Mouse (Mus musculus) heart, postnatal 10 days (tissue): ENCODE results near the gene Slc37a4. TPM values are rescaled to one million over a fixed set of nuclear protein-coding genes. Genes with fewer than 3 reads are reported as not detected.
A peak's percentile ranks its signal among the peaks of the same experiment; 100 is the strongest.
"Not testable (repeated sequence)": the region's sequence is repeated elsewhere in the genome, so short reads cannot be mapped to it uniquely, and the experiment has no call there.

Experiments used
- DNase-seq, 2 experiments: peaks; one replicate each; pipeline ENCODE4 v3.0.0; 2021
- intact Hi-C: fragments of 180-260 bp; cut with DNase I; formaldehyde crosslinking; loops from one replicate; pipeline ENCODE4 v1.15.1; 2025
- total RNA-seq, 2 experiments: library from RNA; stranded (reverse); gene quantifications; 2 replicates each; pipeline ENCODE4 v1.2.3; 2021

Gene Slc37a4
- total RNA-seq, result 10 to 100 TPM; 29.2 to 31.6 TPM

GRCm38 (mm10) chr9:44396684-44397411 is at the start of gene Slc37a4:
Gene Slc37a4 (plus strand): TSS chr9:44396852.
- DNase-seq, result peak; percentile 96 to 97
- intact Hi-C loops, result loop anchor here (10.0 kb wide), 1 partner anchor 412 kb away; no protein-coding TSS in a partner anchor

GRCm38 (mm10) chr9:44347166-44347565 is 49.5 kb upstream of the Slc37a4 start:
- DNase-seq, result no peak
- intact Hi-C loops, result no loop called here

DNA sequence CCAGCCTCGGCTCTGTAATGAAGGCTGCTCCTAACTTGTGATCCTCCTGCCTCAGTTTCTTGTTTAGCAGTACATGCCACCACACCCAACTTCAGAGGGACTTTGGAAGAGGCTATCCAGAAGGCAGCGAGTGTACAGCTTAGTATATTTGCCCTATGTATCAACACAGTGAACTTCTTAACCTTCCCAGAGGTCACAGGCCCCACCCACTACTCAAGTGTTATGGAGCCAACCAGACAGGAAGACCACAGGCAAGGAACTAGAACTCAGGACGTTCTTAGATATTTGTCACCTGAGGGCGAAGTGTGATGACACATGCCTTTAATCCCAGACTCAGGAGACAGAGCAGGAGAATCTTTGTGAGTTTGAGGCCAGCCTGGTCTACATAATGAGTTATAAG is 49.0 kb upstream of the Slc37a4 start:
- DNase-seq, result no peak
- intact Hi-C loops, result no loop called here

GRCm38 (mm10) chr9:44348546-44348945 is 48.1 kb upstream of the Slc37a4 start:
- intact Hi-C loops, result no loop called here
- DNase-seq, result no peak

GRCm38 (mm10) chr9:44351396-44351795 is 45.3 kb upstream of the Slc37a4 start:
- DNase-seq, result no peak
- intact Hi-C loops, result no loop called here

DNA sequence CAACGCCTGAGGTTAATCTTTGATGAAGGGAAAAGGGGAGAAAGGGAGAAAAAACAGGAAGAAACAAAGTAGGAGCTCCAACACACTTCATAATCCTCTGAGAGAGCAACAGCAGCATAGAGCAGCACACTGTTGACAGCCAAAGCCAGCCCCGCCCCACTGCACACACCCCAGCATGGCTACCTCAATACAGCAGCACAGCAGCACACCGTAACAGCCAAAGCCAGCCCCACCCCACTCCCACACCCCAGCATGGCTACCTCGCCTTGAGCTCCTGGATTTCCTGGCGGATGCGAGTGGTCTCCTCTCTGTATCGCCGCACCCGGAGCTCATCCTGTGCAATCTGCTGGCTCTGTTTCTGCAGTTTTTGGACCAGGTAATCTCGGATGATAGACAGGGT is 44.3 kb upstream of the Slc37a4 start:
- intact Hi-C loops, result no loop called here
- no peak for DNase-seq

- intact Hi-C loops, result no loop called here
- no peak for DNase-seq
Observed at GRCm38 (mm10) chr9:44353142-44353541, 43.5 kb upstream of the Slc37a4 start.

DNA sequence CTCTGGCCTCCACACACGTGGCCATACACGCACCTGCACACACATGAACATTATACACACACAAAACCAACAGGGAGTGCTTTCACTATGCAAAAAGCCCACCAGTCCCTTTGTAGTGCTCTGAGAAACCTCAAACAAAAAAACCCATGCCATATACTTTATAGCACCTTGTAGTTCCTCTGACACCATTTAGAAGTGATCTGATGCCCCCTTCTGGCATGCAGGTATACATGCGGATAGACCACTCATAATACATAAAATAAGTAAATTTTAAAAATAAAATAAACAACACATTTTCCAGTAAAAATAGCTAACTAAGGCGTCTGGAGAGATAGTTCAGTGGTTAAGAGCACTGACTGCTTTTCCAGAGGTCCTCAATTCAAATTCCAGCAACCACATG is 39.4 kb upstream of the Slc37a4 start:
- intact Hi-C loops, result loop anchor here (1.0 to 5.0 kb wide), 2 partner anchors 65 to 118 kb away; no protein-coding TSS in a partner anchor
- peak; percentile 29 to 47 for DNase-seq

DNA sequence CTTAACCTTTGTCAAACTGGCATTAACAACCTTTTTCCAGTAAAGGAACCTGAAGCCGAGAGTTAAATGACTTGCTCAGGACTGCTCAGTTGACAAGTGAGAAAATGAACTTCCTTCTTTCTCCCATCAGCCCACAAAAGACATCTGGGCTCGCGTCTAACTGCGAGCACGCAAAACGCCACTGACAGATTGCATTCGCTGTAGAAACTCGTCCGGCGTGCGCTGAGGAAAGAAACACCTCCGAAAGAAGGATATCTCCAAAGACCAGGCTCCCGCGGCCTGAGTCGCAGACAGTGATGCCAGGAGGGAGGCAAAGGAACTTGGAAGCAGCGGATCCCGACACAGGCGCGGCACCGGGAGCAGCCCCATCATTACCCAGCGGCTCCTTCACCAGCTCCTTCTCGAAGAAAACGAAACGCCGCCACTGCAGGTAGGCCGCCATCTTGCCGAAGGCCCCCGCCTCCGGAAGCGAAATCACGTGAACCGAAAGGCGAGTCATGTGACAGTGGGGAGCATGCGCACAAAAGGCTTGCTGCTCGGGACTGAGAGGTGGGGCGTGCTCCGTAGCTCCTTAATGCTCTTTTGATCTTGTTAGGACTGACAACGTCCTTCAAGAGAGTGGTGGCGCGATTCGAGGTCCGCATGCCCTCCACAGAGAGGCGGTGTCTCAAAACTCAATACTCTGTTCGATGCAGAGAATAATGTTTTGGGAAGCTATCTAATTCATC is 35.3 kb upstream of the Slc37a4 start, which contains the start of gene Vps11:
TSS of gene Vps11 (minus strand) at position 481 of the 728 bp plus-strand sequence.
- intact Hi-C loops, result no loop called here
- peak; percentile 96 to 97 for DNase-seq

GRCm38 (mm10) chr9:44361931-44362330 is 34.7 kb upstream of the Slc37a4 start:
- DNase-seq, intact Hi-C loops: not testable (repeated sequence)

GRCm38 (mm10) chr9:44364480-44364879 is 32.2 kb upstream of the Slc37a4 start:
- intact Hi-C loops, result no loop called here
- DNase-seq, result no peak

- intact Hi-C loops, result no loop called here
- DNase-seq, result no peak
Observed at GRCm38 (mm10) chr9:44373386-44373785, 23.3 kb upstream of the Slc37a4 start.

DNA sequence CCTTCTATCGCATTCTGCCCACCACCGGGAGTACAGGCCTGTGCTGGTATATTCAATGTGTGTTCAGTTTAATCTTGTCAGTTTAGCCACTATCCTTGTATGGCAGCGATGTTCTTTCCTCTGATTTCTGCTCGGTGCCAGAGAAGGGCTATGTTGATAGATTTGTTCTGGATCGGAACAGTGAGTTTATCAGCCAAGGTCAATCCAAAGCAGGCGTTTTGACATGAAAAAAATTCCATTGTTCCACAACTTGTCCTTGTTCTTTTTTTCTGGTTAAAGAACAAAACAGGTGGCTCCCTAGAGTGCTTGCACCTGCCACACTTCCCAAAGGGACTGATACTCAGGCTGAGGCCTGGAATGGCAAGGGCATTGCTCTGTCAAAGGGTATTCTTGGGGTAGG is 20.5 kb upstream of the Slc37a4 start:
- DNase-seq, result no peak
- intact Hi-C loops, result no loop called here

GRCm38 (mm10) chr9:44377335-44377734 is 19.3 kb upstream of the Slc37a4 start:
- intact Hi-C loops, DNase-seq: not testable (repeated sequence)

DNA sequence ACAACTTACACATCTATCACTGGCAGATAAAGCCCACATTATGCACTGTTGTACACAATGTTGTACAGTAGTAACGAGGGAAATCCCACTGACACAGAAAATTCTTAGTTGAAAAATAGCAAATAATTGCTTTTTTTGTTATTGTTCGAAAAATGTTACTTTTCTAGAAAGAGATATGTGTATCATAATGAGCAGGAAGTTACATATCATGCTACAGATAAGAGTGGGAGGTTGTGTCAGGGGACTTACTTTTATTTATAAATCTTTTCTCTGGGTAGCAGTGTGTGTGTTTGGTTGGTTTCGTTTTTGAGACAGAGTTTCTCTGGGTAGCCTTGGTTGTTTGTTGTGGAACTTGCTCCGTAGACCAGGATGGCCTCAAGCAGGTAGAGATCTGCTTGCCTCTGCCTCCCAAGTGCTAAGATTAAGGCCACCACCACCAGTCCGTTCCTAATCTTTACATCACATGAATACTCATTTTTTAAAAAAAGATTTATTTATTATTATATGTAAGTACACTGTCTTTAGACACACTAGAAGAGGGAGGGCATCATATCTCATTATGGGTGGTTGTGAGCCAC is 18.4 kb upstream of the Slc37a4 start:
- intact Hi-C loops, result no loop called here

GRCm38 (mm10) chr9:44379054-44379834 is 17.4 kb upstream of the Slc37a4 start, which contains the start of gene Hyou1:
Gene Hyou1 (plus strand): TSS chr9:44379490.
- intact Hi-C loops, result no loop called here

More for the DNA sequence above, 18.4 kb upstream of the Slc37a4 start:
- no peak for DNase-seq

DNA sequence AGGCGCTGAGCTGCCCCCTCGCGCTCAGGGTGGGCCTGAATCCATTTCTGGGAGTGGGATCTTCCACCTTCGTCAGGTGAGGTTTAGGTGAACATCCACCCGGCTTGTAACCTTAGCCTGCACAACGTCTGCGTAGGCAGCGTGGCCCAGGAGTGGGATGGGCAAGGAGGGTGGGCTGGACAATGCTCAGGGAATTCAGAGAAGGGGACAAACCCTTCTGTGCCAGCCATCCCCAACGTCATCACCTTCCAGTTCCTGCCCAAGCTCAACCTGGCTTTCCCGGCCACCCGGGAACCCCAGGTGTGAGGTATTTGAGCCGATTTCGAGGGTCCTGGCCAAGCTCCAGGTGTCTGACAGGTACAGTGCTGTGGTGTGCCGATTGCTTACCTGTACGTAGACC is 16.8 kb upstream of the Slc37a4 start:
- no peak for DNase-seq
- intact Hi-C loops, result no loop called here

More at GRCm38 (mm10) chr9:44379054-44379834, 17.4 kb upstream of the Slc37a4 start, which contains the start of gene Hyou1:
- DNase-seq, result peak; percentile 99 to 100

DNA sequence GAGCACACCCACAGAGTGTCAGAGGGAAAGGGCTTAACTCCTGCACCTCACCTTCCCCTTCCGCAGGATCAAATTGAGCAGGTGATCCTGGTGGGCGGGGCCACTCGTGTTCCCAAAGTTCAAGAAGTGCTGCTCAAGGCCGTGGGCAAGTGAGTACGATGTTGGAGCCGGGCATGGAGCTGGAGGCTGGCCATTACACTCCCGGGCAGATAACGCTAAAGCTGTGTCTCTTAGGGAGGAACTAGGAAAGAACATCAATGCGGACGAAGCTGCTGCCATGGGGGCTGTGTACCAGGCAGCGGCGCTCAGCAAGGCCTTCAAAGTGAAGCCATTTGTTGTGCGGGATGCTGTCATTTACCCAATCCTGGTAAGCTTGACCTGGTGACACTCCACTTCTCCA is 12.1 kb upstream of the Slc37a4 start:
- DNase-seq, result no peak
- intact Hi-C loops, result no loop called here

DNA sequence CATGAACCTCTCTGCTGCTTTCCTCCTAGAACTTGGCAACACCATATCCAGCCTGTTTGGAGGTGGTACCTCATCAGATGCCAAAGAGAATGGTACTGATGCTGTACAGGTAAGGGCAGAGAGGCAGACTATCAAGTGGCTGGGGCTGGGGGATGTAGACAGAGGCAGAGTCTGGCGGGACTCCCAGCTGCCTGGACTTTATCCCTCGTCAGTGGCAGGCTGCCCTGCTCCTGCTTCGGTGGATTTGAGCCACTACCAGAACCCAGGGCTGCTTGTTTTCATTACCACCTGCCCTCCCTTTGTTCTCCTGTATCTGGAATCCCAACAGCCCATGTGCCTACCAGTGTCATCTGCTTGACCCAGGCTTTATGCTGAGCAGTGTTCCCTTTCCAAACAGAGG is 9.4 kb upstream of the Slc37a4 start:
- intact Hi-C loops, result no loop called here
- DNase-seq, result no peak

DNA sequence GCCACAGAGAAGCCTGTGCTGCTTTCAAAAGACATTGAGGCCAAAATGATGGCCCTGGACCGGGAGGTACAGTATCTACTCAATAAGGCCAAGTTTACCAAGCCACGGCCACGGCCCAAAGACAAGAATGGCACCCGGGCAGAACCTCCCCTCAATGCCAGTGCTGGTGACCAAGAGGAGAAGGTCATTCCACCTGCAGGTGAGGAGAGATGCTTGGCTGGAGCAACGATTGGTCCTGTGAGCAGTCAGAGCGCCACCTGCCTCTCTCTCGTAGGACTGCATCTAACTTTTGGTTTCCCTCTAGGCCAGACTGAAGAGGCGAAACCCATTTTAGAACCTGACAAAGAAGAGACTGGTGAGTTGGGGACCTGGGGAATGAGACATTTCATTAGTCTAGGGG is 7.4 kb upstream of the Slc37a4 start:
- intact Hi-C loops, result no loop called here
- peak; percentile 42 to 65 for DNase-seq
